Mouse (Mus musculus) lung, adult 2 months (tissue): Measurements from ENCODE around the gene Klhl33.

Experiments
- CTCF ChIP-seq: fragments of 200-500 bp; IDR thresholded peaks from 2 replicates; pipeline ENCODE4 v1.5.1; 2011; ENCODE audit warnings: mild to moderate bottlenecking, low read length, control low read depth; ENCODE audit not compliant: insufficient read depth
- POLR2A ChIP-seq: fragments of 200-500 bp; IDR thresholded peaks from 2 replicates; pipeline ENCODE4 v1.6.1; 2011; ENCODE audit warnings: low read depth, mild to moderate bottlenecking, control low read depth, low read length, borderline replicate concordance; ENCODE audit errors: extremely low read depth

DNA sequence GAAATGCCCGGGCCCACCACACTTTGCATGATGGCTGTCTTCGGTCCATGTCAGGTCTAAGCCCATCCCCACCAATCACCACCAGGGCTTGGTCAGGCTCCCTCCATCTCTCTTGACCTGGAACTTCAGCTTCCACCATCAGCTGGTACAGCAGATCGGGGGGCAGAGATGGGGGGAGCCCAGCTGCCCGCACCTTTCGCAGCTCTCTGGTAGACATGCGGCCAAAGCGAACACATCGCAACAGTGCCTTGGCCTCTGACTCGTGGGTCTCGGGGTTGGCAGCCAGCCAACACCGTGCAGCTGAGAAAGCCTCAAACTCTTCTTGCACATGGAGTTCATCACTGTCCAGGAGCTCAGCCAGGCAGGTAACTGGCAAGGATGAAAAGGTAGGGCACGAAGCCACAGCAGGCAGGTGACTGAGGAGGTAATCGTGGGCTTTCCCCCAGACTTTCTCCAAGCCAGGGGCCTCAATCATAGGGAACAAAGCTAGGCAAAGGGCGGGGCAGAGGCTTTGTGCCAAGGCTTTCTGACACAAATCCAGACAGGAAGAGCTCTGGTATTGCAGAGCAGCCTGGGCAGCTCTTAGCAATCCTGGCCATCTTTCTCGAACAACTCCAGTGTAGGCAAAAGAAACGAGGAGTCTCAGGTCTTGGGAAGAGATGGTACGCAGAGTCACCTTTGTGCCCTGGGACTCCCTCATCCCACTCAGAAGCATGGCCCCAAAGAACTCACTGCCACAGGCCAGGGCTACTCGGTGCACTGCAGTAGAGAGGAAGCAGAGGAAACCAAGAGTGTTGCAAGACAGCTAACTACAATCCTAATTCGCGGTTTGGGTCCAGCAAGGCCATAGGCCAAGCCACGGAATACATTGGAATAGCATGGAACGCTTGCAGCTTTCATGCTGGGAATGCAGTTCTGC, 4.5 kb downstream of the Klhl33 start:
- TF ChIP-seq POLR2A: no peak
- TF ChIP-seq CTCF: no peak
